Comparison of ENCODE assay signal across 19 mouse cellular contexts in genomic region chr3:138705875-138706274, GRCm38 (mm10). TPM values are rescaled to one million over a fixed set of nuclear protein-coding genes. Genes with fewer than 3 reads are reported as not detected.
A peak's percentile ranks its signal among the peaks of the same experiment; 100 is the strongest.
DNase-seq lines count a peak whose midpoint lies in the region; ATAC-seq and TF ChIP-seq lines count a peak whose summit lies in the region.
"Had no signal": no experiment of that assay in that cellular context is flagged by ENCODE, and none has a peak within 500 bp of the region (broad histone marks: within the 10 kb centered on the region; RNA-seq: fewer than 3 reads in every experiment).

No protein-coding gene starts in this region.

- no peak for DNase-seq in forebrain, postnatal 0 days
- no peak for DNase-seq in forebrain, embryonic 11.5 days (ENCODE audit: low spot score)
- no peak for DNase-seq in midbrain, embryonic 10.5 days (ENCODE audit: low spot score)
- no peak for DNase-seq in midbrain, postnatal 0 days (ENCODE audit: low spot score)
- peak; percentile 82 for DNase-seq in R1 (ENCODE audit: low read depth, low spot score)
- DNase-seq in midbrain, embryonic 14.5 days, result peak; percentile 42
- no peak for DNase-seq in thymus, postnatal 25 days
- no peak for DNase-seq in gastrocnemius, adult 2 months
- DNase-seq: adrenal gland, postnatal 36 days; B cell, adult 2 months; cerebellum, adult 9-11 months; heart, adult 18-20 months; left cerebral cortex, postnatal 4 days; right cerebral cortex, postnatal 14 days had no signal

- no peaks in the 10 kb centered on the region for H3K9me3 ChIP-seq in forebrain, postnatal 0 days (ENCODE audit: low read length)
- no peaks in the 10 kb centered on the region for H3K9me3 ChIP-seq in forebrain, embryonic 11.5 days (ENCODE audit: control insufficient read depth, low read length)
- no peaks in the 10 kb centered on the region for H3K9me3 ChIP-seq in midbrain, embryonic 10.5 days (replicated peaks)
- no peaks in the 10 kb centered on the region for H3K9me3 ChIP-seq in midbrain, postnatal 0 days (ENCODE audit: low read length)
- no peaks in the 10 kb centered on the region for H3K9me3 ChIP-seq in midbrain, embryonic 14.5 days (ENCODE audit: control insufficient read depth, low read length)
- H3K9me3 ChIP-seq: embryonic facial prominence, embryonic 12.5 days; liver, embryonic 12.5 days; lung, embryonic 15.5 days had no signal

- H3K4me1 ChIP-seq in forebrain, postnatal 0 days (ENCODE audit: insufficient read depth), result no peaks in the 10 kb centered on the region
- no peaks in the 10 kb centered on the region for H3K4me1 ChIP-seq in forebrain, embryonic 11.5 days (replicated peaks; ENCODE audit: control insufficient read depth, insufficient read depth, low read length)
- H3K4me1 ChIP-seq in midbrain, embryonic 10.5 days, result peaks cover 14% of the 10 kb centered on the region
- H3K4me1 ChIP-seq in midbrain, postnatal 0 days (ENCODE audit: insufficient read depth, low read length), result peaks cover 8% of the 10 kb centered on the region; the same call in 1 of the 2 replicates
- H3K4me1 ChIP-seq in midbrain, embryonic 14.5 days (ENCODE audit: control insufficient read depth, insufficient read depth, low read length), result peaks cover 18% of the 10 kb centered on the region
- H3K4me1 ChIP-seq: embryonic facial prominence, embryonic 12.5 days; liver, embryonic 12.5 days; lung, embryonic 15.5 days had no signal

- no peak overlapping the region for H3K4me3 ChIP-seq in forebrain, postnatal 0 days (ENCODE audit: low read depth, low read length)
- no peak overlapping the region for H3K4me3 ChIP-seq in forebrain, embryonic 11.5 days (ENCODE audit: low read depth, low read length)
- H3K4me3 ChIP-seq in midbrain, embryonic 10.5 days, result no peak overlapping the region
- no peak overlapping the region for H3K4me3 ChIP-seq in midbrain, postnatal 0 days (ENCODE audit: low read depth, low read length)
- no peak overlapping the region for H3K4me3 ChIP-seq in midbrain, embryonic 14.5 days (replicated peaks; ENCODE audit: low read depth, low read length)
- no peak overlapping the region for H3K4me3 ChIP-seq in gastrocnemius, adult 2 months
- H3K4me3 ChIP-seq: embryonic facial prominence, embryonic 12.5 days; liver, embryonic 12.5 days; lung, embryonic 15.5 days had no signal

- no peak for TF ChIP-seq CTCF in forebrain, postnatal 0 days (IDR thresholded peaks at IDR 0.05; ENCODE audit: low read depth)
- TF ChIP-seq CTCF in midbrain, postnatal 0 days (IDR thresholded peaks at IDR 0.05), result no peak
- TF ChIP-seq CTCF in gastrocnemius, adult 2 months (IDR thresholded peaks at IDR 0.05), result no peak

- intact Hi-C loops in gastrocnemius, adult 2 months (cut with DNase I), result no loop called here

- no peaks in the 10 kb centered on the region for H3K27me3 ChIP-seq in forebrain, postnatal 0 days (ENCODE audit: insufficient read depth, low read length)
- no peaks in the 10 kb centered on the region for H3K27me3 ChIP-seq in forebrain, embryonic 11.5 days (ENCODE audit: control insufficient read depth, insufficient read depth, low read length)
- H3K27me3 ChIP-seq in midbrain, embryonic 10.5 days (ENCODE audit: low read depth, poor library complexity, severe bottlenecking), result no peaks in the 10 kb centered on the region
- no peaks in the 10 kb centered on the region for H3K27me3 ChIP-seq in midbrain, postnatal 0 days (ENCODE audit: insufficient read depth, low read length)
- H3K27me3 ChIP-seq in midbrain, embryonic 14.5 days (ENCODE audit: control insufficient read depth, insufficient read depth, low read length), result no peaks in the 10 kb centered on the region
- H3K27me3 ChIP-seq: embryonic facial prominence, embryonic 12.5 days; liver, embryonic 12.5 days; lung, embryonic 15.5 days had no signal

- ATAC-seq in forebrain, postnatal 0 days, result peak; percentile 14; the same call in 1 of the 2 replicates
- ATAC-seq in forebrain, embryonic 11.5 days (replicated peaks; ENCODE audit: low FRiP score), result no peak
- ATAC-seq in midbrain, postnatal 0 days (ENCODE audit: low FRiP score), result no peak
- ATAC-seq in midbrain, embryonic 14.5 days (ENCODE audit: low FRiP score, low TSS enrichment), result no peak
- ATAC-seq: activated CD4-positive, CD25-positive, alpha-beta regulatory T cell, adult 4 months; inflammation-experienced regulatory T-cells, adult 6 months; liver, embryonic 12.5 days had no signal

- no peak overlapping the region for H3K4me2 ChIP-seq in forebrain, postnatal 0 days (ENCODE audit: low read depth)
- no peak overlapping the region for H3K4me2 ChIP-seq in forebrain, embryonic 11.5 days (ENCODE audit: low read depth, low read length, severe bottlenecking)
- H3K4me2 ChIP-seq in midbrain, postnatal 0 days (ENCODE audit: low read depth, low read length, poor library complexity, severe bottlenecking), result no peak overlapping the region
- H3K4me2 ChIP-seq in midbrain, embryonic 14.5 days (ENCODE audit: low read length), result peak overlapping the region; percentile 14
- H3K4me2 ChIP-seq: embryonic facial prominence, embryonic 12.5 days; liver, embryonic 12.5 days; lung, embryonic 15.5 days had no signal

- 60% methylated on average over 14 of the region's 14 CpGs for WGBS in forebrain, postnatal 0 days
- 62% methylated on average over 14 of the region's 14 CpGs for WGBS in forebrain, embryonic 11.5 days
- 68% methylated on average over 14 of the region's 14 CpGs for WGBS in midbrain, embryonic 10.5 days
- WGBS in midbrain, postnatal 0 days, result 38% methylated on average over 14 of the region's 14 CpGs
- WGBS in midbrain, embryonic 14.5 days, result 38% methylated on average over 14 of the region's 14 CpGs

- no peak overlapping the region for H3K9ac ChIP-seq in forebrain, postnatal 0 days
- no peak overlapping the region for H3K9ac ChIP-seq in forebrain, embryonic 11.5 days (ENCODE audit: low read length)
- no peak overlapping the region for H3K9ac ChIP-seq in midbrain, postnatal 0 days (replicated peaks; ENCODE audit: low read length, poor library complexity, severe bottlenecking)
- H3K9ac ChIP-seq in midbrain, embryonic 14.5 days (replicated peaks; ENCODE audit: low read length), result no peak overlapping the region
- H3K9ac ChIP-seq: embryonic facial prominence, embryonic 12.5 days; liver, embryonic 12.5 days; lung, embryonic 15.5 days had no signal

- H3K36me3 ChIP-seq in forebrain, postnatal 0 days (ENCODE audit: insufficient read depth), result no peaks in the 10 kb centered on the region
- H3K36me3 ChIP-seq in forebrain, embryonic 11.5 days (ENCODE audit: control insufficient read depth, insufficient read depth, low read length), result no peaks in the 10 kb centered on the region
- H3K36me3 ChIP-seq in midbrain, embryonic 10.5 days, result no peaks in the 10 kb centered on the region
- no peaks in the 10 kb centered on the region for H3K36me3 ChIP-seq in midbrain, postnatal 0 days (ENCODE audit: insufficient read depth, low read length)
- no peaks in the 10 kb centered on the region for H3K36me3 ChIP-seq in midbrain, embryonic 14.5 days (ENCODE audit: control insufficient read depth, insufficient read depth, low read length)
- H3K36me3 ChIP-seq: embryonic facial prominence, embryonic 12.5 days; liver, embryonic 12.5 days; lung, embryonic 15.5 days had no signal

- no peak overlapping the region for H3K27ac ChIP-seq in forebrain, postnatal 0 days (ENCODE audit: low read depth, low read length)
- no peak overlapping the region for H3K27ac ChIP-seq in forebrain, embryonic 11.5 days (ENCODE audit: low read depth, low read length)
- H3K27ac ChIP-seq in midbrain, embryonic 10.5 days (replicated peaks), result peak overlapping the region; percentile 49
- H3K27ac ChIP-seq in midbrain, postnatal 0 days (ENCODE audit: low read depth, low read length), result no peak overlapping the region
- H3K27ac ChIP-seq in midbrain, embryonic 14.5 days (replicated peaks; ENCODE audit: low read depth, low read length), result no peak overlapping the region; the same call in 1 of the 2 replicates
- no peak overlapping the region for H3K27ac ChIP-seq in gastrocnemius, adult 2 months
- H3K27ac ChIP-seq: embryonic facial prominence, embryonic 12.5 days; liver, embryonic 12.5 days; lung, embryonic 15.5 days had no signal

RNA-seq across cellular contexts. Expression of gene Tspan5, which starts 36.1 kb away (rescaled TPM):
- total RNA-seq in forebrain, postnatal 0 days (2014; rRNA removed), result 149 and 172 TPM in 2 replicates
- polyA plus RNA-seq in forebrain, postnatal 0 days (2015; fragmentation: Nextera tagmentation; extraction: Ambion mirVana), result 96.8 and 123 TPM in 2 replicates
- polyA plus RNA-seq in forebrain, embryonic 11.5 days (2014; fragmentation: Nextera tagmentation; extraction: Ambion mirVana), result 43.4 and 48.5 TPM in 2 replicates
- 28.1 and 31.7 TPM in 2 replicates for polyA plus RNA-seq in midbrain, embryonic 10.5 days (2016; fragmentation: Nextera tagmentation; extraction: Ambion mirVana)
- 156 and 165 TPM in 2 replicates for total RNA-seq in midbrain, postnatal 0 days (2014; rRNA removed)
- polyA plus RNA-seq in midbrain, postnatal 0 days (2015; fragmentation: Nextera tagmentation; extraction: Ambion mirVana), result 97.8 and 99.4 TPM in 2 replicates
- polyA plus RNA-seq in midbrain, embryonic 14.5 days (2014; fragmentation: Nextera tagmentation; extraction: Ambion mirVana), result 104 and 119 TPM in 2 replicates
- total RNA-seq in gastrocnemius, adult 2 months (2021), result 1 to 10 TPM; 4.0 to 4.4 TPM

Comparison
In these comparisons a context has a peak if more than half of its experiments do, and no peak if none do; other contexts are left out.
1. DNase-seq: peak in R1 (single experiment) and midbrain, embryonic 14.5 days (single experiment); none in forebrain, postnatal 0 days (single experiment), forebrain, embryonic 11.5 days (single experiment), midbrain, embryonic 10.5 days (single experiment), midbrain, postnatal 0 days (single experiment), thymus, postnatal 25 days (single experiment) and gastrocnemius, adult 2 months (single experiment).